Mouse (Mus musculus) frontal cortex, postnatal 14 days (tissue): ENCODE data around the gene Iqschfp.

Source experiments
- DNase-seq, 2 experiments: peaks; one replicate each; pipeline ENCODE4 v3.0.0; 2022; ENCODE audit warnings: low spot score in 2 of 2

Iqschfp gene

GRCm38 (mm10) chr3:68492513-68492912, 600.5 kb downstream of the Iqschfp start:
- DNase-seq = no peak

GRCm38 (mm10) chr3:68493170-68493585, 601.1 kb downstream of the Iqschfp start:
- DNase-seq = peak in 1 of 2 experiments; percentile 29

- DNase-seq = peak; percentile 58 to 65
Observed at GRCm38 (mm10) chr3:68493586-68494295, 601.7 kb downstream of the Iqschfp start.

- DNase-seq = peak in 1 of 2 experiments; percentile 52
Observed at GRCm38 (mm10) chr3:68494296-68495095, 602.5 kb downstream of the Iqschfp start.

- DNase-seq = peak; percentile 38 to 44
Observed at GRCm38 (mm10) chr3:68495096-68495735, 603.2 kb downstream of the Iqschfp start.

- peak in 1 of 2 experiments; percentile 19 for DNase-seq
Observed at GRCm38 (mm10) chr3:68495736-68496242, 603.8 kb downstream of the Iqschfp start.

GRCm38 (mm10) chr3:68496513-68496912, 604.5 kb downstream of the Iqschfp start:
- no peak for DNase-seq

GRCm38 (mm10) chr3:68499532-68500152, 607.6 kb downstream of the Iqschfp start:
- DNase-seq = no peak

GRCm38 (mm10) chr3:68504838-68505237, 612.8 kb downstream of the Iqschfp start:
- DNase-seq = no peak

- no peak for DNase-seq
Observed at GRCm38 (mm10) chr3:68506769-68507318, 614.8 kb downstream of the Iqschfp start.

GRCm38 (mm10) chr3:68508629-68509028, 616.6 kb downstream of the Iqschfp start:
- no peak for DNase-seq

GRCm38 (mm10) chr3:68510872-68511271, 618.8 kb downstream of the Iqschfp start:
- DNase-seq = no peak

GRCm38 (mm10) chr3:68511744-68512143, 619.7 kb downstream of the Iqschfp start:
- DNase-seq = no peak

GRCm38 (mm10) chr3:68512327-68512726, 620.3 kb downstream of the Iqschfp start:
- no peak for DNase-seq

GRCm38 (mm10) chr3:68513340-68514119, 621.5 kb downstream of the Iqschfp start:
- DNase-seq = no peak

- DNase-seq = no peak
Observed at GRCm38 (mm10) chr3:68514120-68514497, 622.1 kb downstream of the Iqschfp start.

- no peak for DNase-seq
Observed at GRCm38 (mm10) chr3:68514717-68515116, 622.7 kb downstream of the Iqschfp start.

GRCm38 (mm10) chr3:68516393-68517081, 624.5 kb downstream of the Iqschfp start:
- DNase-seq = no peak

- no peak for DNase-seq
Observed at GRCm38 (mm10) chr3:68517236-68517635, 625.2 kb downstream of the Iqschfp start.

GRCm38 (mm10) chr3:68518041-68518440, 626.0 kb downstream of the Iqschfp start:
- DNase-seq = no peak
